Mouse (Mus musculus): ENCODE results near the gene Fkbp4.
"Not testable (repeated sequence)": the region's sequence is repeated elsewhere in the genome, so short reads cannot be mapped to it uniquely, and the experiment has no call there.

Gene Fkbp4

GRCm38 (mm10) chr6:128390683-128391082, 47.8 kb downstream of the Fkbp4 start:
- DNase-seq = no peak

- no peak for DNase-seq
Measured at GRCm38 (mm10) chr6:128389185-128389584, 49.3 kb downstream of the Fkbp4 start.

GRCm38 (mm10) chr6:128385026-128385425, 53.5 kb downstream of the Fkbp4 start:
- no peak for DNase-seq

- DNase-seq = no peak
Measured at GRCm38 (mm10) chr6:128383752-128384151, 54.7 kb downstream of the Fkbp4 start.

- DNase-seq = no peak
Measured at GRCm38 (mm10) chr6:128381254-128381653, 57.2 kb downstream of the Fkbp4 start.

GRCm38 (mm10) chr6:128380594-128381167, 57.8 kb downstream of the Fkbp4 start:
- not testable (repeated sequence) for DNase-seq
